Mouse (Mus musculus) gastrocnemius, postnatal 4 days (tissue): Measurements from ENCODE around the gene Tmem9b. TPM values are rescaled to one million over a fixed set of nuclear protein-coding genes. Genes with fewer than 3 reads are reported as not detected.

Experiments
- DNase-seq, 2 experiments: peaks; one replicate each; pipeline ENCODE4 v3.0.0; 2021 to 2022; ENCODE audit warnings: low spot score in 2 of 2, mixed read lengths in 2 of 2
- total RNA-seq, 2 experiments: library from RNA; stranded (reverse); gene quantifications; 2 replicates each; pipeline ENCODE4 v1.2.3; 2021

The Tmem9b gene
- total RNA-seq, 2 experiments from 2014 or later, result 22.5 to 24.4 TPM

DNA sequence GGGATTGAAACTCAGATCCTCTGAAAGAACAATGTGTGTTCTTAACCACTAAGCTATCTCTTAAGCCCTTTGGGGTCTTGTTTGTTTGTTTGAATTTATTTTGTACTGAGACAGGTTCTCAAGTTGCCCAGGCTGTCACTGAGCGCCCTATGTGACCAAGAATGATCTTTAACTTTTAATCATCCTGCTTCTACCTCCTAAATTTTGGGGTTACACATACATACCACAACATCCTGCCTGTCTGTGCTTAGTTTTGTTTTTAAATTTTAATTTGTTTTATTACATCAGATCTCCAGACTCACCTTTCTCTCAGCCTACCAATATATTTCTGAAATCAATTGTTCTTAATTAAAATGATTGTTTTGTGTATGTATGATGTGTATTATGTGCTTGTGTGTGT lies 11.6 kb downstream of the Tmem9b start:
- DNase-seq, result no peak

DNA sequence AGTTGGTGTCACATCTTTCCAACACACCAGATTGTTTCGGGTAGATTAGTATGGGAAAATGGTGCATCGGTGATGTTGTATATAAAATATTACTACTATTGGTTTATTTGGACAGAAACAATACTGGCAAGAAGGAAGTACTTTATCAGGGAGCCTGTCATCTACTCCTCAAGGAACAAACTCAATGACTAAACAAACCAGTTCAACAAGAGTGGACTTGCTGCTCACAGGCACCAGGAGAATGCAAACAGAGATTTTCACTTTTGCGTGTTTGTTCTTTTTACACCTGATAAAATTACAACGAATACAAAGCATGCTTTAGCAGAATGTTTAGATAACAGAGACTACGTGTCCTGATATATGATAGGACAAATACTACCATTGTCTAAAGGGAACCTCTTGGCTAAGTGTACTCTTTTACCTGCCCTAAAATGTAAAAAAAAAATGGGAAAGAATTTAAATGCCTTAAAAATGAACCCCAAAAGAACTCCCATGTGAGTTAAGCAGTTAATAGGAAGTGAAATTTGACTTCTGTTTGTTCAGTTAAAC lies 12.8 kb downstream of the Tmem9b start:
- no peak for DNase-seq

DNA sequence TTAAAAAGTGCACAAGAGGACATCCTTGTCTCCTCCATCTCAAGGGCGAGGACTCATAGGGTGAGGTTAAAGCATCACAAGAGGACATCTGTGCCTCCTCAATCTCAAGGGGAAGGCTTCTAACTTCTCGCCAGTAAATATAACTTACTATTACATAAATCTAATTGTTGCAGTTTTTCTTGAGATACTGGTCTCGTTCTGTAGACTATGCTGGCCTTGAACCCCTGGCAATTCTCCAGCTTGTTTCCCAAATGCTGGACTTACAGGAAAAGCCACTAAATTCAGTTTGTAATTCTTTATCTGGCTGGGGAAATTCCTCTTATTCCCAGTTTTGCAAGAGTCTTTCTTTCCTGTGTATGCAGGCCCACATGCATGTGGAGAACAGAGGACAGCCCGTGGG lies 17.9 kb downstream of the Tmem9b start:
- DNase-seq, result no peak

DNA sequence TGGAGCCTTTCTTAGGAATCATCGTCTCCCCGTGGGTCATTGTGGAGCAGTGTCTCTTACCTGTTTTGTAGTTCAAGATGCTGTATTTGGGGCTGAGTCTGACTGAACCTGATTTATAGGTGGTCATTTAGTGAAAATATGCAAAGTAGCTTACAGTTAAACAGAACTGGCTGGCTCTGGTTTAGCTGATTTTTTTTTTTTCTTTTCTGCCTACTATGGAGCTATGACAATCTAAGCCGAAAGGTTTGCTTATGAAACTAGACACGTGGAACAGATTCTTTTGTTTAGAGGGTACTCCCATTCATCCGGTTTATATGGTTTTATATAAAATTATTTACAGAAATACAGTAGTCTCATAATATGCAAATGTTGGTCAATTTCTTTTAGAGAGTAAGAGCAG lies 21.0 kb downstream of the Tmem9b start, which contains the start of gene Ascl3:
Ascl3 (minus strand) TSS at position 101 of the 400 bp plus-strand sequence.
- no peak for DNase-seq

DNA sequence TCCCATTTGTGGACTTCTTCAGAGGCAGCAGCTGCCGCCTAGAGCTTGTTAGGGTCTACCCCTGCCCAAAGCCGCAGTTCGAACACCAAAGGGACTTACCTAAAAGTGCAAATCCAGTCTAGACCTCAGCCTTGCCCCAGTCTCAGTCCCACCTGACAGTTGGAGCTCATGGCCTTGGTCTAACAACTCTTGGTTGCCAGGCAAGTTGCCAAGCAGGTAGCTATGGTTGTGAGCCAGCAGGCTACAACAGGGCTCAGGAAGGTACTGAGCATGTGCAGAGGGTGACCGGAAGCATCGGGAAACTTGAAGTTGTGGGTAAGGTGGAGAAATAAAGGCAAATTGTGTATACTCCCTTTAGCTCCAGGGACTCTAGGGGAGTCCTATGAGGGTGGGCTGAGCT lies 29.0 kb downstream of the Tmem9b start, which contains the start of gene BC051019:
BC051019 (minus strand) TSS at position 154 of the 400 bp plus-strand sequence.
- no peak for DNase-seq

DNA sequence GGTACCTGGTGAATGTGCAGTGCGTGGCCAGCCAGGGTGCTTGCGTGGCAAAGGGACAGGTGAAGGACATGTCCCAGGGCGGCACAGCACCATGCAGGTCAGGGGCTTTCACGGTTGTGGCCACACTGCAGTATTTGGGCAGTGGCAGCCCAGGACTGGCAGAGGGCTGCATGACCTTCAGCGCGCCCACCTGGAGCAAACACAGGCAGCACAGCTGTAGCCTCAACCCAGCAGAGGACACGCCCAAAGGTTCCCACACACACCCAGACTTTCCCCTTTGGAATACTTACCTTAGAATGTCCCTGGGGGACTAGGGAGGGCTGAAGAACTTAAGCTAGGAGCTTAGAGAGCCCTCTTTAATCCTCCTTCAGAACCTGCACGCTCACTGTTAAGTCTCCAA lies 29.6 kb downstream of the Tmem9b start:
- no peak for DNase-seq

DNA sequence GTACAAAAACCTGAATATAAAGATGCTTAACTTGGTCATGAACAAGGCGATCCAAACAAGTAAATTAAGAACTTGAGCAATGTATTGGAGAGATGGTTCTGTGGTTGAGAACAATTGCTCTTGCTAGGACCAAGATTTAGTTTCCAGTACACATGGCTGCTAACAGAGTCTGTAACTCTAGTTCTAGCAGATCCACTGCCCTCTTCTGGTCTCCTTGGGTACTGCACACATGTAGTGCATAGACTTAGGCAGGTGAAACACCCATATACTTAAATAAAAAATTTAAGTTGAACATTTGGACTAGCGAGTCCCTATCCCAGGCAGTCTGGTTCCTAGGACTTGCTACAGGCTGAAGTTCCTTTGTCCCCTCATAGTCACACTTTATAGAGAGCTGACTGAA lies 30.1 kb downstream of the Tmem9b start:
- DNase-seq, result no peak

DNA sequence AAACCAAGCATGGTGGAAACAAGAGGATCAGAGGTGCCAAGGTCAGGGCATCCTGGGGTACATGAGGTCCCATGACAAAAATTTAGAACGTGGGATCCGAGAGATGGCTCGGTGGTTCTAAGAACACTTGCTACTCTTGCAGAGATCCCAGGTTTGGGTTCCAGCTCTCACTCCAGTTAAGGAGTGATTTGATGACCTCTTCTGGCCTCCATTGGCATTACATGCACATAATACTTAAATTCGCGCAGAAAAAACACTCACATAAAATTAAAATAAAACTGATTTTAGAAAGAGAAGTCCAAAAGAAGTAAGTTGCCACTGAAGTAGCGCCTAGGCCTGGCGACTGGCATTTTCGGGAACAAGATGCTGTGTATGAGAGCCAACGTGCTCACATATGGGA lies 33.4 kb downstream of the Tmem9b start:
- DNase-seq, result peak in 1 of 2 experiments; percentile 35

DNA sequence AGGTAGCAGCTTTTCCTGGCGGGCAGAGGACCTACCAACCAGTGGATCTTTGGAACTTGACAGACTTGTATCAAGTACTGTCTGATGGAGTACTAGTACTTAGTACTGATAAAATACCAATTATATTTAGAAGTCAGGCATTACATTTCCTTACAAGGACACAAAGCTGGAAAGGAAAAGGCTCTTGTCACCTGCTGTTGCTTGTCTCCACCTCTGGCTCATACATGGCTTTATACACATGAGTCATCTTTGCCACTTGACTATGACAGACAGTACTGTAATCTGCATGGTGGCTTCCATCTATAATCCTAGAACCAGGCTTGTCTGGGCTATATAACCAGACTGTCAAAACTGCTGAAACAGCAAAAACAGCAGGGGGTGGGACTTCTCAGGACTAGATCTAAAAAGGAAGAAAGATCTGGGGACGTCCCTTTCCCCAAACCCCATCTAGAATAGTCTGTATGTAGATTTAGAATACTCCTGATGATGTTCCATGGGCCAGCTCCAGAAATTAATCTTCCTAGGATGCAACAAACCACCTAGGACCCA lies 39.2 kb downstream of the Tmem9b start:
- DNase-seq, result no peak

DNA sequence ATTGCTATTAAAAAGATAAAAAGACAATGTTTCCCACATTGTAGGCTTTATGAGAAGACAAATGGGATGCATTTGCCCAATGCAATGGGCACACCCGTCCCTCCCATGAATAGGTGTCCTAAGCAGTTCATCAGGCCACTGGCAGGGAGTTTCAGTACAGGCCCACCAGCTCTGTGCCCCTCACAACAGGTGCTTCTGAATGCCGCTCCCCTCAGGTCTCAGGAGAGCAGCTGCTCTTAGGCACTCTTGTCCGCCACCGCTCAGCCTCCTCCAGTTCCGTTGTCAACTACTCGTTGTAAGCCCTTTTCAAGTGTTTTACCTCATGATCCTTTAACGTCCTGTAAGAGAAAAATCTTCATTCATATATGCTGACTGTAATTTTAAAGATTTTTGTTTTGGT lies 40.5 kb downstream of the Tmem9b start:
- DNase-seq, result no peak

DNA sequence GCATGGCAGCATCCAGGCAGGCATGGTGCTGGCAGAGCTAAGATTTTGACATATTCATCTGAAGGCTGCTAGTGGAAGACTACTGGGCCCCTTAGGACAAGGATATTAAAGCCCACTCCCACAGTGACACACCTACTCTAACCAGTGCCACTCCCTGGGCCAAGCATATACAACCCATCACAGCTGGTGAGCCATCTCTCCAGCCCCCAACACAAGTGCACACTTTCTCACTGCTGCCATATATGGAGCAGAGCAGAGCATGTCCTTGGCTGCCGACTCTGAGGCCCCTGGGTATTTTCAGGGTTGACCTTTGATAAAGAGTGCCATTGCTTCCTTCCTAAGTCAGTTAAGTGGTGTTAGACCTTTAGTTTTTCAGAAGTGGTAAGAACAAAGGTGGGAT lies 42.6 kb downstream of the Tmem9b start:
- DNase-seq, result no peak

DNA sequence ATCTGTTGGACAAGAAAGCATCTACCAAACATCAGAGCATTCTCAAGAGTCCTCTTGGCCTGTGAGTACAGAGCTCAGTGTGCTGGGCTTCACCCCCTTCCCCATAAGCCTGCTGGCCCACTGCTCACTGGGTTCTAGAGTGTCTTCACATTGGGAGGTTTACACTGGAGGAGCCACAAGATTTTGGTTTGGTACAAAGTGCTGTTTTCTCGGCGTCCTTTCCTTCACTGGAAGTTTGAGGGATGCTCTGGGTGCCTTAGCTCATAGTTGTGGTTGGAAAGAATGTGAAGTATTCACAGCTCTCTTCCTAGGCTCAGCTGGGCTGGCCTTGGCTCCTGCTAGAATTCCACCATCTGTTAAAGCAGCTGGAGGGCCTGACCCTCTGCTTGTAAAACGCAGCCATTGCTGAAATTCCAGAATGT lies 43.7 kb downstream of the Tmem9b start:
- peak in 1 of 2 experiments; percentile 66 for DNase-seq

DNA sequence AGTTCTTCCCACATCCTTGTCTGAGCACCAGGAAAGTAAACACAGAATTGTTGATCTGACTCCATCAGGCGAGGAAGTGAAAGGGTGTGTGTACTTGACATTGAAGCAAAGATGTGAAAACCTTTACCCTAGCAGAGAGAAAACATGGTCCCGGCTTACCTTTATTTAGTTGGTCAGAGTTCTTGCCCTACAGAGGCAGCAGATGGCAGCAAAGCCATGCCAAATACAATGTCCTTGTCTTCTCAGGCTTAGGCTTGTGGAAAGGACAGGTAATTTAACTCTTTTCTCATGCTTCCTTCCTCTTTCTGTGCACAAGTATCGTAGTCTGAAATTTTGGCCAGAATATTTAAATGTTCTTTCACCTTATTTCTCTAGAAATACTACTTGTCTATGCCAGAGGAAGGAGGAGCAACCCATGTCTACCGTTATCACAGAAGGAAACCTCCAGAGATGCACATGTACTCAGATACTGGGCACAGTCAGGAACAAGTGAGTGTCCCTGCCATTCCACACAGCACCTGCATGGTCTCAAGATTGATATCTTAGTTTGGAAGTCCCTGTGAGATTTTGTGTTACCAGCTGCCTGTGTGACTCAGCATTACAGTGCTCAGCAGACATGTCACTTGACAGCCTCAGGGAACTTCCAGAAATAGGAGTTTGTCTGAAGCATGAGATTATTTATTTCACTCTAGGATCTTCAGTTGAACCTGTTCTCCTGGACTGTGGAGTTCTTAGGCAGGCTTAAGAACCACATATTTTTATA lies 45.5 kb downstream of the Tmem9b start:
- no peak for DNase-seq

DNA sequence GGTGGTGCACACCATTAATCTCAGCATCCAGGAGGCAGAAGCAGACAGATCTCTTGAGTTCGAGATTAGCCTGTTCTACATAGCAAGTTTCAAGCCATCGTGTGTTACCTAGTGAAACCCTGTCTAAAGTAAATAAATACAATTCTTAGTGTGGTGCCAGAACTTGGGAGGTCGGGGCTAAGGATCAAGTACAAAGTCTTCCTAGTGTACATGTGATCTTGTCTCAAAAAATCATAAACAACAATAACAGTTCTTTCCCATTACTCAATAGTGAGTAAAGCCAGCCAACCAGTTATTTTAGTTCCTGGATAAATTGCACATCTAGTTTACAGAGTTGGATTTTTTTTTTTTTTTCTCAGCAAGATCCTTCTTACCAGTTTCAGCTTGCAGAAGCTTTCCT lies 48.2 kb downstream of the Tmem9b start:
- no peak for DNase-seq

DNA sequence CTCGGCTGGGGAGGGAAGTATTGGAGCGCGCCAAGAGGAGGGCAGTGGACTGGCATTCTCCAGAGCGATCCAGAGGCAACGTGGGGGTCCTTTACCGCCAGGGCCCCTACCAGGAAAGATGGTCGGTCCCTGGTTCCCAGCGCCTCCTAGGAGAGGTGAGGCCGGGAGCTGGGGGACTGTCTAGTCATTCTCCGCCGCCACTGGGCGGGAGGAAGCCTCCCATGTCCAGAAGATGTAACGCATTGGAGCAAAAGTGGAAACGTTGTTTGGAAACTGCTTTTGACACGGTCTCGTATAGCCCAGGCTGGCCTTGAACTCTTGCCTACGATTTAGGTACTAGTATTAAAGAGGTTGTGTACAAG lies 48.7 kb downstream of the Tmem9b start:
- DNase-seq, result no peak

DNA sequence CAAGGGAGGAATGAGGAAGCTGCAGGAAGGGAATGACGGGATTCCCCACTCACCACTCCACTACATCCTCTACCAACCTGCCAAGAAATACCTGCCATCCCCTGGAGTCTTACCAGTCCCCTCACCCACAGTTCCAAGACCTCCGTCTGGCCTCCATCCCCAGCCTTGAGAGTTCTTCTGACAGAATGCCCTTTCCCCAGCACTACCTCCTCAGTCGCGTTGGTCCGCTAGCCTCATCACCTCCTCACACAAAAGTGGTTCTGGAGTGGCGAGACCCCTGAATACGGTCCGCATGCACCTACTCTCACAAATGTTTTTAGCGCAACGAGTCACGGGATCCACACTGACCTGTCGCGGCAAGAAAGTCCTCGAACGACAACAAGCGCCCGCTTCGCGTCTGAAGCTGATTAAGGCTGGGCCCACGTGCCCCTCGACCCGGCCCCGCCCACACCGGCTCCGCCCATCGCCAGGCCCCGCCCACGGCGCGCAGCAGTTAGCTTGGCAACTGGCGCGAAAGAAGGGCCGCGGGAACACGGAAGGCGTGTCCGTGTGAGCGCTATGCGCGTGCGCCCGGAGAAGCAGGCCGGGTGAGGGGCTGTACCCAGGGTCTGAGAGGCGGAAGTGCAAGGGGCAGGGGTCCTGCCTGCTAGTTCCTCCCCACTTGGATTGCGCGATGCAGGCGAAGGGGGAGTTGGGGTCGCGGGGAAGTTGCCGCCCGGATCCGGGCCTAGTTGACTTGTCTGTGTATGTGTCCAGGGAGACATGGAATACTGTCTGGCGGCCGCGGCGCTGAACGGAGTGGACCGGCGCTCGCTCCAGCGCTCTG lies 49.3 kb downstream of the Tmem9b start, which contains the start of the genes St5 and Akip1:
St5 (minus strand) TSS at position 416 of the 826 bp plus-strand sequence.
Akip1 (plus strand) TSS at position 501 of the 826 bp plus-strand sequence.
- peak; percentile 96 to 98 for DNase-seq

DNA sequence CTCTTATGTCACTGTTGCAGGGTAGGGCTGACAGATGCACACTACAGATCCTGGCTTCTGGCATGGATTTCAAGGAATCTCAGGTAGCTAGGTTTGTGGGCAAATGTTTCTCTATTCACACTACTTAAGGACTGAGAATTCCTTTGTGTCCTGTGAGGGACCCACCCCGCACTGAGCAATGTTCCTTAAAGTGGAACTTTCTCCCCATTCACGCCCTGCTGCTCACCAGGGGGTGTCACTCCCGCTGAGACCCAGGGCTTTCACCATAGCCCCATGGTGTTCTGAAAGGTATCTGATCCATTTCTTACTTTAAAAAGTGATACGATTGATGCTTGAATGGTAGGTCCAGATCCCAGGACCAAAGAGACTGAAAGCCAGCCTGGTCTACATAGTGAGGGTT lies 50.0 kb downstream of the Tmem9b start:
- no peak for DNase-seq

DNA sequence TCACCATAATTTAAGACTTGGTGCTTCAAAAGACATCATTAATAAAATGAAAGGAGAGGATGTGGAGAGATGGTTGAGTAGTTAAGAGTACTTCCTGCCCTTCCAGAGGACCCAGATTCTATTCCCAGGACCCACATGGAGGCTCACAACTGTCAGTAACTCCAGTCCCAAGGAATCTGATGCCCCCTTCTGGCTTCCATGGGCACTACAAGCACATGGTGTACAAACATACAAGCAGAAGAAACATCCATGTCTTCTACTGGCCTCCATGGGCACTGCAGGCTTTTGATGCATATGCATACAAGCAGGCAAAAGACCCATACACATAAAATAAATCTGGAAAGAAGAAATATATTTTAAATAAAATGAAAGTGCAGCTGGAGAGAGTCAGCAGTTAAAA lies 52.5 kb downstream of the Tmem9b start:
- no peak for DNase-seq

DNA sequence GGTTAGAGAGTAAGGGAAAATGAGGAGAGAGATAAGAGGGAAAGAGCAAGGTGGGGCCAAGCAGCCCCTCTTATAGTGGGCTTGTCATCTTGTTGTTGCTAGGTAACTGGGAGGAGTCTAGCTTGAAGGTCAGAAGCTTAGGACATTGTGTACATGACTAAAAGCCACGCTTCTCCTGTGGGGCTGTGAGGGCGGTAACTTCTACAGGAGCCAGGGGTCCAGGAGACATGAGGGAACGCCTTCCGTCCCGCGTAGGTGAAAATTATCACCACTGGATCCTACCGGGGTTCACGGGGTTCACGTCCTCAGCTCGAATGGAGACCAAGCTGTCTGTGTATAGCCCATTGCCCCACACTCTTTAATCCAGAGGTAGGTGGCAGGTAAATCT lies 57.3 kb downstream of the Tmem9b start:
- no peak for DNase-seq

DNA sequence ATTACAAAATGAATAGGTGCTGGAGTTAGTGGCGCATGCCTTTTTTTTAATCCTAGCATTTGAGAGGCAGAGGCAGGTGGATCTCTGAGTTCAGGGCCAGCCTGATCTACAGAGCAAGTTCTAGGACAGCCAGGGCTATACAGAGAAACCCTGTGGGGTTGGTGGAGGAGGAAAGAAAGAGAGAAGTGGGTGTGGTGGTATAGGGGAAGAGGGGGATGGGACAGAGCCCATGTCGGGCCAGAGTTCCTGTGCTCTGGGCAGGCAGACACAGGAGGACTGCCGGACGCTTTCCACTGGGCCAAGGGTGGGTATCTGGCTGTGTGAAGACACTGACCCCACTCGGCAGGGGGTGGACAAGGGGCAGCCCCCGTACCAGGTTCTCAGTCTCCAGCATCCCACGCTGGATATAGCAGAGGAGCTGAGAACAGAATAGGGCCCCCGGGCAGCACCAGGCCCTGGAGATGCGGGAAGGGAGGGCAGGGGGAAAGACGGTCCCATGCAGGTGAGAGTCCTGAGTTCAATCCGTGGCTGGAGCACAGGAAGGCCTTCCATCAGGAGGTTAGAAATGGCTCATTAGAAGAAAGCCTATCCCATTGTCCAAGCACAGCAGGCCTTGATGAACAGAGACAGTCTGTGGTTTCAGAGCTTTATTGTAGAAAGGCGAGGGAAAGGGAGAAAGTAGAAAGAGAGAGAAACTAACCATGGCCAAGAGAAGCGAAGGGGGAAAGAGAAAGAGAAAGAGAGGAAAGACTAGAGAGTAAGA lies 57.9 kb downstream of the Tmem9b start:
- DNase-seq, result no peak

DNA sequence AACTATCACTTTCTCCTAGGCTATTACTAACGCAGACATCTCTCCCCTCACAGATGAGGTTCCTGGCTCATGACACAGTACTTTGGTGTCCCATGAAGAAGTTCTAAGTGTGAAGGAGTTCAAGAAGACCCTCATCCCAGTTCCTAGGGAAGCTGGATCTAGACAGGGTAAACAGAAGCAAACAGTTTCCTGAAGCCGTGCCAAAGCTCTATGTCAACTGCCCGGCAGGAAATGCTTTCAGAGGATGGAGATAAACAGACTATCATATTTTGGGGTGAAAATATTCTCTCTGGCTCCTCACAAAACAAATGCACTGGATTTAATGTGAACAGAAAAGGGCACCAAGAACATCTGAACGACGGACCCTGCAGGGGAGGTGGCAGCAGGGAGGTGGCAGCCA lies 61.7 kb downstream of the Tmem9b start:
- DNase-seq, result no peak
